Mouse (Mus musculus) thymus, postnatal 25 days (tissue): ENCODE data around the gene Trim47.

ENCODE experiments used
- DNase-seq: peaks from one replicate; pipeline ENCODE4 v3.0.0; 2022

Gene Trim47

DNA sequence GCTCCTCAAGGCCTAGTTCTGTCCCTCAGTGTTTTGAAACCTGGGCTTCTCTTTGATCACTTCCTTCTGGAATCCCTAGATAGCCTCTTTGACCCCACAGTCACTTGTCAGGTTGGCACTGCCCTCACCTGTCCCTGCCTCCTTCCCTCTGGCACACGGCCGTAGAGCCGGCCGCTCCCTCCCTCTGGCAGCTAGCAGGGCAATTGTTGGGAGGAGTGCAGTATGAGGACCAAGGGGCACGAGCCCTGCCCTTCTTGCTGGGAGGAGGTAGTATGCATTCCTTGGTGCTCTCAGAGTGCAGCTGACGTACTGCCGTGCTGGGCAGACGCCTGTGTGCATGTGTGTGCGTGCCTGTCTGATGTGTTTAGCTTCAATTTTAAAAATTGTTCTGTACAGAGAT, 66.4 kb downstream of the Trim47 start:
- DNase-seq: no peak

DNA sequence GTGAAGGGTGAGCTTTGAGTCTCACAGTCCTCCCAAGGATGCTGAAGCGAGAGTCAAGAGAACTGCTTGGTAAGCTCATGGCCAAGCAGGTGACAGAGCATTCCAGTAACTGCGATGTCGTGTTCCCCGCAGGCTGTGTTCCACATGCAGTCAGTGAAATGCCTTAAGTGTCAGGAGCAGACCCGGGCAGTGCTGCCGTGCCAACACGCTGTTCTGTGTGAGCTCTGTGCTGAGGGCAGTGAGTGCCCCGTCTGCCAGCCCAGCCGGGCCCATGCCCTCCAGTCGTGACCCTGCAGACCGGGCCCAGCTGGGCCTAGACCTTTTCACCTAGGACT, 67.4 kb downstream of the Trim47 start:
- no peak for DNase-seq

DNA sequence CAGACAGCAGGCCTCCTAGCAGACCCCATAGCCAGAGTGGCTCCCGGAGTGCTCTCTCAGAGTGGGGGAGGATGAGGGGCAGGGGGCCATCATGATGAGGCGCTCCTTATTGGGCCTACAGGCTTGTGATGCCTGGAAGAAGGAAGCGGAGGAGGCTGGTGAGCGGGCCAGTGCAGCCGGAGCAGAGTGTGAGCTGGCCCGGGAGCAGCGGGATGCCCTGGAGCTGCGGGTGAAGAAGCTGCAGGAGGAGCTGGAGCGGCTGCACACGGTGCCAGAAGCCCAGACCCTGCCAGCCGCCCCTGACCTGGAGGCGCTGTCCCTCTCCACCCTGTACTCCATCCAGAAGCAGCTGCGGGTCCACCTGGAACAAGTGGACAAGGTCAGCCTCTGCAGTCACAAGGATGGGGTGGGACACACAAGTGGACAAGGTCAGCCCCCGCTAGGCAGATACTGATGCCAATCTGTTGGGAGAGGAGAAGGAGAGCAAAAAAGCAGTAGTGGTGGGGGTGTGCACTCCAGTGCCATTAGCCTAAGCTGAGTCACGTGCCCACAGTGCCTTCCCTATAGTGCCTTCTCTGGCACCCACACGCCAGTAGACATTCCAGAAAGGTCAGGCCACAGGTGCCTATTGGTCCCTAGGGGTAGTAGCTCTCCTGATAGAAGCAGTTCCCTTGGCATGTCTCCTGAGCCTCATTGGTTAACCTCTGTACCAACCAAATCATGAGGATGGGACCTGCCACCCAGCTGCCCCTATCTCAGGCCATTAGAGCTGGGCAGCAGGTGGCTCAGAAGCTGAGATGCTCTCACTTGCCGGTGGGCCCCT, 67.9 kb downstream of the Trim47 start:
- DNase-seq: no peak

DNA sequence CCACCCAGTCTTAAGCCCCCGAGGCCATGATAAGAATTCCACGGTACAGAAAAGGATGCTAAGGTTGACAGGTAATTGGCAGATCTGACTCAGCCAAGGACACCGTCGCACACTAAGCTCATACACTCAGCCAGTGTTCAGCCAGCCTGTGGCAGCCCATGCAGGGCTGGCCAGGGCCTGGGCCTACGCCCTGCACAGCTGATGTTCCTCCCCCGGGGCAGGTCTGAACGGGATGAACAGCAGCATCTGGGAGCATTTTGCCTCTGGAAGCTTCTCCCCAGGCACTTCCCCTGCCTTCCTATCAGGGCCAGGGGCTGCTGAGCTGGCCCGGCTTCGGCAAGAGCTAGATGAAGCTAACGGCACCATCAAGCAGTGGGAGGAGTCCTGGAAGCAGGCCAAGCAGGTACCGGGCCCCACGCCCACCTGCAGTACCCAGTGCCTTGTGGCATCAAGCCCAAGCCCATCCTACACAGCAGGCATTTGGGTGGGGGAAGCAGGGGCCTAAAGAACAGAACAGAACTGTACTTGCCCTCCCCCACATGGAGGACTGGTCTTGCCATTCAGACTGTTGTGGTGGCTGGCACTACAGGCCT, 68.9 kb downstream of the Trim47 start:
- DNase-seq: no peak

DNA sequence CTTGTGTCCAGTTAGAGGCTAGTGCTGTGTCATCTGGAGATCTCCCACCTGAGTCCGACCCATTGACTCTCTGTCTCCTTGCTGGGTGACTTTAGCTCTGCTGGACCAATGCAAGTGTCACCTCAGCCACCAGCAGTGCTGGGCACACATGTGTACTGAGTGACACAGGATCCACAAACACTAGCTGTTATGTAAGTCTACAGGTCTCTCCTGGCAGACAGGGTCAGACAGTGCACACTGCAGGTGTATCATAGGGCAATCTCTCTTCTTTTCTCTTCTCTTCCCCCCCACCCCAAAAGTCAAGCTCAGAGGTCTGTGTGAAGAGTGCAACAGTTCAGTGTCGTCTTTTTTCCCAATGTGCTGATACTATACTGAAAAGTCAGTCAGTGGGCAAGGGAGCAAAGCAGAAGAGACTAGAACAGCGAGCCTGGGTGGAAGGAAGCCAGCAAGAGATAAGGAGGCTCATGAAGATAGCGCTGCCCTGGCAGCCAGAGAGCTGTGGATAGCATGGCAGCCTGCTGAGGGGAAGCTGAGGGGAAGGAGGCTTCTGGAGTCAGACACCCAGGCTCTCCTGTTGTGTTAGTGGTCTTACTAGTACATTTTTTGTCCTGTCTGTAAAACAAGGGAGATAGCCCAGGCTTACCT, 69.7 kb downstream of the Trim47 start:
- no peak for DNase-seq

DNA sequence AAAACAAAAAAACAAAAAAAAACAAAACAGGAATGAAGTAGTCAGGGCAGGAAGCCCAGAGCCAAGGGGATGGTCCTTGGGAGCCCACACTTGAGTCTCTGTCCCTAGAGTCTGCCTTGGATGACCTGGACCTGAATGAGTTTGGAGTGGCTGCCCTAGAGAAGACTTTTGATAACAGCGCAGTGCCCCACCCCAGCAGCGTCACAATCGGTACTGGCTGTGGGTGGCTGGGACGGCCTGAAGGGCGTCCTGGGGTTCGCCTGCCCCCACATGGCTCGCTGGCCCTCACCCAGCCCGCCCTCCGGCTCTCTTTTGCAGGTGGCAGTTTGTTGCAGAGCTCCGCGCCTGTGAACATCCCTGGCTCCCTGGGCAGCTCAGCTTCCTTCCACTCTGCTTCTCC, 71.1 kb downstream of the Trim47 start:
- no peak for DNase-seq
